Mouse (Mus musculus) monocyte, adult 2 months (primary cell): ENCODE measurements around the gene Wdr34.
A peak's percentile ranks its signal among the peaks of the same experiment; 100 is the strongest.
"Not testable (repeated sequence)": the region's sequence is repeated elsewhere in the genome, so short reads cannot be mapped to it uniquely, and the experiment has no call there.

Experiments
- DNase-seq, 2 experiments: peaks; one replicate each; pipeline ENCODE4 v3.0.0; 2022; ENCODE audit warnings: low spot score in 2 of 2, low read depth in 1 of 2

The Wdr34 gene

DNA sequence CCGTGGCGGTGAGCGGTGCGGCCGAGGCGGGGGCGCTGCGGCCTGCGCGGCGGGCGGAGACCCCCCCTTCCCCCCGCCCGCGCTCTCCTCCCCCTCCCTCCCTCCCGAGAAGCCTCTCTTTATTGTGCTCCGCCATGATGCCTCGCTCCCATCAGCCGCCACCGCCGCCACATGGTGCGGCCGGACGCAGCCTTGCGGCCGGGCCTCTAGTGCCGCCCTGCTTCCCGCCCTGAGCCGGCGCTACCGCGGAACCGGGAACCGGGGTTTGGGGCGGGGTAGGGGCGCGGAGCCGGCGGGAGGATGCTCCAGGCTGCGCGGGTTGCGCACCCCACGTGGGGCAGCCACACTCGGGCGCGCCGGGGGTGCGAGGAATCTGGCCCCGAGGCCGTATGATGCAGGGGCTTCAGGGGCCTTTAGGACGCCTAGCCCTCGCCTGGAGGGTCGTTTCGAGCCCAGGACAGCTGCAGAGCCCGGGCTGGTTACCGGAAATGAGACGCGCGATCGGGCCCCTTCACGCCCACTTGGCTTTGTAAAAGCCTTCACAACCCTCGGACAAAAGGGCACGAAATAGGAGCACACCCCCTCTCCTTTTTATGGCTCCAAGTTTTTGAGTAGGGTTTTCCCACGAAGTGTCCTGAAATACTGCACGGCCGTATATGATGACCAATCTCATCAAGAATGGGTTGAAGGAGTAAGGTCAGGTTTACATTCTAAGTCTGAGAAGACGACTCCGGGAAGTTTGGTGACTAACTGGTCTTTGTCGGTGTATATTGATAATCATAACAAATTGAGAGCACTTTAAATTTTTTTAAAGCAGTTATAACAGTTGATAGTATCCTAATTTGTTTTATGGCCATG lies 18.6 kb upstream of the Wdr34 start:
- DNase-seq, result no peak

DNA sequence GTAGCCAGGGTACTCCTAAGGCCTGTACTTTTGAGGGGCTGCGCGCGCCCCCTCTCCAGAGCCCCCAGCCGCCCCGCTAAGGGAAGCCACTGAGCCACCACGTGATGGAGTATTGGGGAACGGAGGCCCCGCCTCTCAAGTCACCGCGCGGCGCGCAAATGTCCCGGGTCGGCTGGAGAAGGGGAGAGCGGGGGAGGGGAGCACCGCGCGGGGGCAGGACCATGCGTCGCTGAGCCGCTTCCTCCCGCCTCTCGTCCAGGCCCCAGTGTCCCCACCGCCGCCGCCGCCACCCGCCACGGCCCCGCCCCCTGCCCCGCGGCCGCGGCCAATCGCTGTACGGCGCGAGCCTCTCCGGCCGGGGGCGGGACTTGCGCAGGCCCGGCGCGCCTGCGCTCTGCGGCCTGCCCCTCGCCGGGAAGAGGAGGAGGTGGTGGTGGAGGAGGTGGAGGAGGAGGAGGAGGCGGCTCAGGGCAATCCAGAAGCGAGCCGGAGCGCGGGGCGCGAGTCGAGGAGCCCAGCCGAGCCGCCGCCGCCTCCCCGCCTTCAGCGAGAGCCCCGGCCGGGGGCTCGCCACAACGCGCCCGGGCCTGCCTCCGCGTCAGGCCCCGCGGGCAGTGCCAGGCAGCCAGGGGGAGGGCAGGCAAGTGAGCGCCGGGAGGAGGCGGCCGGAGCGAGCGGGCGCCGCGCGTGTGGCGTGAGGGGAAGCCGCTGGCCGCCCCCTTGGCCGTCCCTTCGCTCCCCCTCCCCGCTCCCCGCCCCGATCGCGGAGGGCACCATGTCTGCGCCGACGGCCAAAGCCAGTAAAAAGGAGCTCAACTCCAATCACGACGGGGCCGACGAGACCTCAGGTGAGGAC lies 17.6 kb upstream of the Wdr34 start:
- peak; percentile 81 to 86 for DNase-seq

DNA sequence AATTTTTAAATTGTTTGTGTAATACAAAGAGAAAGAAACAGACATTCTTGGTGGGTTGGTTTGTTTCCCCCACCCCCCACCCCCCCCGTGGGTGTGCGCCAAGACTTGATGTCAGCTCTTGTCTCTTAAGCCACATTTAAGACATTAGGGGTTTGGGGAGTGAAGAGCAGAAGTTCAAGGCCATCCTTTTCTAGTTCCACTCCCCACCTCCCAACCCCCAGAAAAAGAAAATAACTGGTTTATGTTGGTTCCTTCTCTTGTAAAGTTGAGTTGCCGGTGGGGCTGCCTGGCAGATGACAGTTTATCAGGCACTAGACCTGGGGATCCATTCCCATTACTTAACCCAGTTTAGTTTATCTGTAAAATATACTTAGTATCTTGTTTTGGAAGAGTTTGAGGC lies 15.6 kb upstream of the Wdr34 start:
- DNase-seq, result no peak

DNA sequence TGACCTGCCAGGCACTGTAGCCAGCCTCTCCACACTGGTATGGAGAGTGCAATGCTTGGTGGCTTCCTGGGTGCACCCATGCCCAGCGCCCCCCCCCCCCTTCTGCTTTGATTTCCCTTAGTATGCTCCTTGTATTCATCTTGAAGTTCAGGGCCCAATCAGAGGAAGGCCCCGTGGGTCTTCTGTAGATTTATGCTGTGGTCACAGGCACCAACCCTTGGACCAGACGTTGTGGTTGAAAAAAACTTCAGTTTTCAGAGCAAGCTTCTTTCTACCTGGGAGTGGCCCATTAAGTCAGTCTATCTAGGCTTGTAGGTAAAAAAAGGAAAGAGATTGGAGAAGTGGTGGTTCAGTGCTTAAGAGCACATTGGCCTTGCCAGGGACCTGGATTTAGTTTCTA lies 15.1 kb upstream of the Wdr34 start:
- DNase-seq, result no peak

DNA sequence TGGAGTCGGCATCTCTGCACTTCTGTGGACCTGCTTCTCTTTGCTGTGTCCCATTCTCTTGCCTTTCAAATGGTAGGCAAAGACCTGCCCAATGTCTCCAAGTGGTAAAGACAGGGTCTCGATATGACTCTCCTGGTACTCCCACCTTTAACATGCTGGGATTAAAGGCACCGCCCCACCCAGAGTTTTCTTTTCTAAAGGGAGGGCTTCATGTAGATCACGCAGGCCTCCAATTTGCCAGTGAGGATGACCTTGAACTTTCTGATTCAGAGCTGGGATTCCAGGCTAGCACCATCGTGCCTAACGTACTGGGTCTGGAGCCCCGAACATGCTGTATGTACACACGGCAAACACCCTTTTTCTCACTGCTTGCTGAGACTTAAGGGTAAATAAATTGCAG lies 14.6 kb upstream of the Wdr34 start:
- DNase-seq, result no peak

DNA sequence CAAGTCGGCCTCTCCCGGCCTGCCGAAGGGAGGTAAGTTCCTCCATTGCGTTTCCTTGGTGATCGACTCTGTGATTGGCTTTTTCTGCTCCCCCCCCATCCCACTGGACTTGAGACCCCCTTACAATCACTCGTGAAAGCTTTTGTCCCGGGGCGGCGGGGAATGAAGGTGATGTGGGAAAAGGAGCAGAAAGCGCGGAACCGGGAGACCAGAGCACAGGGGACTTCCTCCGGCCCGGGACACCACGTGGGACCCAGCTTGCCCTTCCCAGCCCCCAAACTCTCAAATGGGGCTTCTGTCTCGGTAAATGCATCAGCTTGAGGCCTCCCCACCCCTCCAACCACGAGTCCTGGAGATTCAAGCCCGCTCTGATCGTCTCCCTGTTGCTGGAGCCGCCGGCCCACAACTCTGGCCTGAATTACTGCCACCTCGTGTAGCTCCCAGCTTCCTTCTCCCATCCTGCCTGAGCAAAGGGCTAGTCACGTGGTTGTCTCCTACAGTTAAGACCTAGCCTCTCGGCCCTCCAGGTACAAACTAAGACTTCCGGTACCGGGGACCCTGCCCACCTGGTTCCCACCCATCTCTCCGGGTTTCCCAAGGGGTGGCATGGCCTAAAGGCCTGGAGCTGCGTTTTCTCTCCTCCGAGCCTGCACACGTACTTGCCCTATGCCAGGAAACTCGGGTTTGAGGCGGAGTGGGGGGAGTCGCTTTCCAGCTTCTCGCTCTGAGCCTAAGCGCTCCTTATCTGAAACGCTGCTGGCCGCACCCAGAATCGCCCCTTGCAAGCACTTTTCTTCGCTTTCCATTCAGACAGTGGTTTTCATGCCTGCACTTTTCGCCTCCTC lies 13.8 kb upstream of the Wdr34 start:
- DNase-seq, result no peak

DNA sequence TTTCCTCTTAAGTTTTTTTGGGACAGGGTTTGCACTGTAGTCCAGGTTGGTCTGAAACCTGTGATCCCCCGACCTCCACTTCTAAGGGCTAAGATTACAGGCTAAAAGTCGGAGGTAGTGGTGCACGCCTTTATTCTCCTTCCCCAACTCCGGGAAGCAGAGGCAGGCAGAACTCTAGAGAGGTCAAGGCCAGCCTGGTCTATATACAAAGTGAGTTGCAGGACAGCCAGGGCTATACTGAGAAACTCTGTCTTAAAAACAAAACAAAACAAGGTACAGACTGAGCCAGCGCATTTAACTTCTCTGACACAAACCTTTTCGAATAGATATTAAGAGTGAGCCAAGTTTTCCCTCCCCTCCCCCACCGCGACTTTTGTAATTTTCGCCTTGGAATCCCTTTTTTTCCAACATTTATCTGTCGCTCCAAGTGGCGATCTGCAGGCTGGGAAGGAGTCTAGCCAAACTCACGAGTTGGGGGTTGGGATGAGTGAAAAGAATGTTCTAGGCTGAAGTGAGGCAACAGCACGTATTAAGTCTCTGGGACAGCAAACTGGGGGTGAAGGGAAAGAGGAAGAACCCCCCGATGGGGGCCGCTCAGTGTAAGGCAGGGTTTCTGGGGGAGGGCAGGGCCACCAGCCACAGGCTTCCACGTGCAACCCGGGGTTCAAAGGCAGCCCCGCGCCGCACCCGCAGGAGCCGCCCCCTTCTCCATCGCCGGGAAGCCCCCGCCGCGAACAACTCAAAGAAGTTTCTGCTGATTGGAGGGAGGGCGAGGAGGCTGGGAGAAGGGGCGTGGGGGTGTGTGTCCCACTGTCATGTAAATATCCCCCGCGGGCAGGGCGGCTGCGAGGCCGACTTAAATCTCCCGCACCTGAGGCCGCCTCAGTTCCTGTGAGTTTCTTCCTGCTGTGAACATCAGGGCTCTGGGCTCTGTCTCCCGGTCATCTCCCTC lies 12.8 kb upstream of the Wdr34 start:
- DNase-seq, result no peak

DNA sequence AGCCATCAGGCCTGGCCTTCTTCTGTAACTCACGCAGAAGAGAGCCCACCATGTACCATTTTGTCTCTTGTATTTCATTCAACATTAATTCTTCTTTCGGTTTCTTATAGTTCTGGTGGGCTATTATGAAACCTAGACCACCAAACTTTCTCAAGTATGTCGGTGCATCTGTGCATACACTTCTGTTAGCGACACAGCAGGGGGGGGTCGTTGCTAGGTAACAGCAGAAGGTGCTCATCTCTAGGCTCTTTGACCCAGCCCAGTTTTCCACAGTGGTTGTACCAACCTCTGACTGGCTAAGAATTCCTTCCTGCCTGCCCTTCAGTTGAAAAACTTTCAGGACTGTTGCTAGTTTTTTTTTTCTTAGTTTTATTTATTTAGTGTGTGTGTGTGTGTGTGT lies 9.7 kb upstream of the Wdr34 start:
- no peak for DNase-seq

DNA sequence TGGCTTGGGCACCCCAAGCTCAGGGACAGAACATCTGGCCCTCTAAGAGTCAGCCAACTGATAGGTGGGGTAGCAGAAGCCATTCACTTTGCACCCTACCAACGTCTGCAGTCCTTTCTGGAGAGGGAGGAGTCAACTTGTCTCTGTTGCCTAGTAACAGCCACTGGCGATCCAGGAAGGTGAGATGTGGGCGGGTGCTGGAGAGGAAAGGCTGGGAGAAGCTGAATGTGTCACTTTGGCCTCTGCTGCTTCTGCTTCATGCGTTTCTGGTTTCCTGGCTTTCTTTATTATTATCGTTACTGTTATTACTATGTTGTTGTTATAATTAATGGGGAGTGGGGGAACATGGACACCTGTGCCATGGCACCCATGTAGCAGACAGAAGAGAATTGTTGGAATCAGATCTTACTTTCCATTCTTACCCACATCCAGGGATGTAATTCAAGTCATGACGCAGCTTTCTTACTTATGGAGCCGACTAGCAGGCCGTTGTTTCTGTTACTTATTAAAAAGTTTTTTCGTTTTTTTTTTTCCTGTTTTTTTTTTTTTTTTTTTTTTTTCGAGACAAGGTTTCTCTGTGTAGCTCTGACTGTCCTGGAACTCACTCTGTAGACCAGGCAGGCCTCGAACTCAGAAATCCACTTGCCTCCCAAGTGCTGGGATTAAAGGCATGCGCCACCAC lies 8.7 kb upstream of the Wdr34 start, which contains the start of gene Set:
TSS of gene Set (plus strand) at position 156 of the 682 bp plus-strand sequence.
- no peak for DNase-seq

DNA sequence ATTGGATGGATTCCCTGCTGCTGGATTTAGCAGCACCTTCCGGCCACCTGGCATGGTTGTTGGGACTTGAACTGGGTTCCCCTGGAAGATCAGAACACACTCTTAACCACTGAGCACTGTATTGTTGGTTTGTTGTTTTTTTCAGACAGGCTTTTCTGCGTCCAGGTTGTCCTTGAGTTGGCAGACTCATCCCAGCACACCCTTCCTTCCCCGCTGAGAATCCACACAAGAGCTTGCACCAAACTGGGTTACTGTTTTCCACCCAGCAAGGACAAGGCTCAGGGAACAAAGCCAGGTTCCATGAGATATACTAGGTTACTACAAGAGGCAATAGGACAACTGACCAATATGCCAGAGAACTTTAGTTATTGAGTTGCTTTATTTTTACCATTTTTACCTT lies 8.1 kb upstream of the Wdr34 start:
- DNase-seq, result no peak

DNA sequence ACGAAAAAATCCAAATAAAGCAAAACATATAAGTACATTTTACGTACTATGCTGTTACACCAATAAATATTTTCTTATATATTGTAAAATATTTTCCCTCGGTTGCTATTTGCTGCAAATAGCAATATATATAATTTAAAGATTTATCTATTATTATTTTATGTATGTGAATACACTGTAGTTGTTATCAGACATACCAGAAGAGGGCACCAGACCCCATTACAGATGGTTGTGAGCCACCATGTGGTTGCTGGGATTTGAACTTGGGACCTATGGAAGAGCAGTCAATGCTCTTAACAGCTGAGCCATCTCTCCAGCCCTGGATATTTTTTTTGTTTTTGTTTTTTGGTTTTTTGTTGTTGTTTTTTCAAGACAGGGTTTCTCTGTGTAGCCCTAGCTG lies 6.6 kb upstream of the Wdr34 start:
- DNase-seq, result not testable (repeated sequence)

DNA sequence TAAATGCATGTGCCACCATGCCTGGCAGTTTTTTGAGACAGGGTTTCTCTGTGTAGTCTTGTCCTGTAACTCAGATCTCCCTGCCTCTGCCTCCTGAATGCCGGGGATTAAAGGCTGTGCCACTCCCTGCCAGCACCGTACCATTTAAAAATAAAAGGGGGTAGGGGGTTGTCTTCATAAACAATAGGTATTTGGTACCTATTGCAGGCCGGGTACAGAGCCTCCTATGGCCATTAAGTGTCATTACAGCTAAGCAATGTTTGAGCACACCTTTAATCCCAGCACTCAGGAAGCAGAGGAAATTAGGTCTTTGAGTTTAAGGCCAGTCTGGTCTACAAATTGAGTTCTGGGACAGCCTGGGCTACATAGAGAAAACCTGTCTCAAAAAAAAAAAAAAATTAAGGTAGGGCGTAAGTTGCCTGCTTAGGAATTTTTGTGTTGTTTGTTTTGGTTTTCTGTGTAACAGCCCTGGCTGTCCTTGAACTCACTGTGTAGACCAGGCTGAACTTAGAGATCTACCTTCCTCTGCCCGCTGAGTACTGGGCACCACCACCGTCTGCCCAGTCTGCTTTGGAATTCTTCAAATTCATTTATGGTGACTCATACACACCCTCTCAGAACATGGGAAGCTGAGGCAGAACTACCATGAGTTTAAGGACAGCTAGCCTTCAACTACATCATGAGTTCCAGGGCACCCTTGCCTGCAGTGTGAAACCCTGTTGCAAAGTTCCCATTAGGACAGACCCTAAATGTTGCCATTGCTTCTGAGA lies 3.5 kb upstream of the Wdr34 start:
- DNase-seq, result no peak

DNA sequence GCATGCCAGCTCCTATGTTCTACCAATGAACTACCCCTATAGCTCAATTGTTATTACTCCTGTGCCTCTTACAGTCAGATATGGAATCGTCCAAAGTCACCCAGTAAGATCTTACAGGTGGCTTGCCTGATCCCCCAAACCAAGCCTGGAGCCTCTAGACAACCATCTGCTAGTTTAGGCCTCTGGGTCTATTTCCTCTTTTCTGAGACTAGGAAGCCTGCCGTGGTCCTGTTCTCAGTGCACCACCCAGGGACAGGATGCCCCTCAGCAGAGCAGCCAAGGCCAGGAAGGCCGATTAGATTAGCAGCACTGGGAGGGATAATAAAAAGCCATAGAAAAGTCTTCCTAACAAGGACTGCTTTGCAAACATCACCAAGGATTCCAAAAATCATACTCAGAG lies 1.1 kb upstream of the Wdr34 start:
- no peak for DNase-seq

DNA sequence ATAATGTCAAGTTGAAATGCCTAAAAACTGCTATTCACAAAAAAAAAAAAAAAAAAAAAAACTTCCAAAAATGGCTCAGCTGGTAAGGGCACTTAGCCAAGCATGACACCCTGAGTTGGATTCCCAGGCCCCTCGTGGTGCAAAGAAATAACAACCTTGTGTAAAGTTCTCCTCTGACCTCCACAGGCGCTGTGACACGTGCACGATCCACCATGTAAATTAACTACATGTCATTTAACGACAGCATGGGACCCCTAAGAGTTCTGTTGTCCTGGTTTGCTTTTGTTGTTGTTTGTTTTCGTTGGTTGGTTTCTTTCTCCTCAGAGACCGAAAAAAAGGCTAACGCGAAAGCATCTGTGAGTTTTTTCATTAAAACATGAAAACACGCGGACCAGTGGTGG lies 580 bp downstream of the Wdr34 start:
- DNase-seq, result no peak

DNA sequence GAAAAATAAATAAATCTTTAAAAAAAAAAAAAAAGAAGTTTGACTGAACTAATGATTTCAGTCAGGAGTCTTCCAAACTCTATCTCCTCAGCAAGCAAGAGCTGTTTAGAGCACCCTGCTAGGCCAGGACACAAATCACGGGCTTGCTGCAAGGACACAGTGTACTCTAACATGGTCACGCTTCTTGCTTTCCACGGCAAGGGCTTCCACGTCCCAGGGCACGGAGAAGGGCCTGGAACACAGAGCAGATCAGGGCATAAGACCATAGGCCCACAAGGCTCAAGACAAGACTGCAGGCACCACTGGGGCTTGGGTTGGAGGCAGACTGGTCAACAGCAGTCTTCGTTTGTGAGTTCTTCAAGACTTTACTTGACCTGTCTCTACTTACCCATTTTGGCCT lies 1.6 kb downstream of the Wdr34 start:
- DNase-seq, result no peak

DNA sequence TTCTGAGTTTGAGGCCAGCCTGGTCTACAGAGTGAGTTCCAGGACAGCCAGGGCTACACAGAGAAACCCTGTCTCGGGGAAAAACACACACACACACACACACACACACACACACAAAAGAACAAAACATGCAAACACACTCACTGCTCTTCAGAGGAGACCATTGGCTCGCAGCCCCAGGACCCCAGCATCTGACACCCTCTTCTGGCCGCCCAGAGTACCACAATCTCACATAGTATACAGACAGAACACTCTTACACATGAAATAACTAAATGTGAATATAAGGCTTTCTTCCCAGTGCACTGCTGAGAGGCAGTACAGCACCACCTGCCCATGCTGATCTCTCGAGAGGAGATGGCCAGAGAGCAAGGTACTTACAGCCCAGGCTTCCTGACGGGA lies 4.1 kb downstream of the Wdr34 start:
- DNase-seq, result no peak

DNA sequence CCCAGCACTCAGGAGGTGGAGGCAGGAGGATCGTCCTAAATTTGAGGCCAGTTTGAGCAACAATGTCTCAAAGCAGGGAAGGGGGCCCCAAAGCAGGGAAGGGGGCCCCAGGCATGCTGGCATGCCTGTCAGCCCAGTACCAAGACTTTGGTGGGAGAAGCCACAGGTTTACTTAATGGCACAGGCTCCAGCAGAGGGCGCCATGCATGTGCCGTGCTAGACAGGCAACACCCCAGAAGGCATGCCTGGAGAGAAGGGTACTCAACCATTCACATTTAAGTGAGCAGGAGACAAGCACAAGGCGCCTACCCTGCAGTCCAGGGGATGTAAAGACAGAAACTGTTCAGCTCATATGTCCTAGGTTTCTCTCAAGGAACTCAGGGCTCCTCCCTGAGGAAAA lies 6.2 kb downstream of the Wdr34 start:
- DNase-seq, result peak in 1 of 2 experiments; percentile 58

DNA sequence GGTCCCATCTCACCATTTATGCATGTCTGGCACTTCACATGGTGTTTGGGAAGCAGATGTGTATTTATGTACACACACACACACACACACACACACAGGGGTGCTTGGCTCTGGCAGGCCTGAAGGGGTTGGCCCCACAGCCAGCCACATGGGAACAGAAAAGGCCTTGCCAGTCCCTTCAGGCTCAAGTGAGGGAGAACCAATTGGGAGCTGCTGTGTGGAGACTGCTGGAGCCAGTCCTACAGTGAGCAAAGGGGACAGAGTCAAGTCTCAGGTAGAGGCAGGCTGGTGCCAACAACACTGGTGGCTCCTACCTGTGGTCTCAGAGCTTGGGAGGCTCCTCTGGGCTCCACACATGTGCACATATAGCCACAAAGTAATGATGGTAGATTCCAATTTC lies 9.0 kb downstream of the Wdr34 start:
- DNase-seq, result no peak

DNA sequence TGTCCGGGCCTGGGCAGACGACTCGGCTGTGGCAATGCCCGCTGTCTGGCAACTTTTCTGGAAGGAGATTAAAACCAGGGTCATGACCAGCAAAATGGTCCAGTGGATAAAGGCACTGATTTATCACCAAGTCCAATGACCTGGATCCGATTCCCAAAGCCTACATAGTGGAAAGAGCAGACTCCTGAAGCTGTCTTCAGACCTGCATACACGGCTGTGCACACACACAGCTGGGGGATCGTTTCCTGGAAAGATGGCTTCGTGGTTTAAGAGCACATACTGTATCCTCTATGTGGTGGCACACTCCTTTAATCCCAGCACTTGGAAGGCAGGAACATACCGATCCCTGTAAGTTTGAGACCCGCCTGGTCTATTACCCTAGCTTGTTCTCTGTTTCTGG lies 10.3 kb downstream of the Wdr34 start:
- no peak for DNase-seq
